Mouse (Mus musculus) megakaryocyte, embryonic 14.5 days (primary cell): ENCODE data around the gene Gm45213. TPM values are rescaled to one million over a fixed set of nuclear protein-coding genes. Genes with fewer than 3 reads are reported as not detected.

Experiments used
- H3K27me3 ChIP-seq: replicated peaks from 2 replicates; pipeline ENCODE3; 2012; ENCODE audit warnings: inconsistent platforms
- H3K36me3 ChIP-seq: replicated peaks from 2 replicates; pipeline ENCODE3; 2012; ENCODE audit warnings: low read length, inconsistent platforms, mixed read lengths
- H3K4me1 ChIP-seq: 2 replicates; pipeline ENCODE4 v1.6.1; 2012; ENCODE audit warnings: inconsistent platforms
- H3K4me3 ChIP-seq: replicated peaks from 2 replicates; pipeline ENCODE3; 2012; ENCODE audit warnings: moderate library complexity, mild to moderate bottlenecking, inconsistent platforms
- H3K9me3 ChIP-seq: 2 replicates; pipeline ENCODE4 v1.6.1; 2012; ENCODE audit warnings: inconsistent platforms
- FLI1 ChIP-seq: IDR thresholded peaks from 2 replicates; pipeline ENCODE4 v1.6.1; 2012; ENCODE audit warnings: low read length, inconsistent platforms, mixed read lengths
- GATA1 ChIP-seq: IDR thresholded peaks from 3 replicates; pipeline ENCODE4 v1.6.1; 2012; ENCODE audit warnings: mixed read lengths, low read length, inconsistent platforms, borderline replicate concordance
- polyA plus RNA-seq: library from polyadenylated mRNA; stranded (reverse); fragments of >175 nt; gene quantifications from 2 replicates; pipeline ENCODE4 v1.2.3, GENCODE M21; 2012; ENCODE audit warnings: low replicate concordance; ENCODE audit not compliant: insufficient read depth

The Gm45213 gene
- polyA plus RNA-seq, 1 experiment, result not detected

GRCm38 (mm10) chr7:66027747-66028146 lies 15.7 kb upstream of the Gm45213 start:
- Histone ChIP-seq H3K4me1 (no peaks in the 10 kb centered on the region), H3K9me3 (peaks cover 9% of the 10 kb centered on the region), H3K27me3 (peaks cover 18% of the 10 kb centered on the region), H3K36me3 (no peaks in the 10 kb centered on the region), H3K4me3 (no peak overlapping the region)
- TF ChIP-seq FLI1 (no peak), GATA1 (no peak)

GRCm38 (mm10) chr7:66028766-66029512 lies 14.5 kb upstream of the Gm45213 start:
- peak overlapping the region; percentile 0 for H3K4me3 ChIP-seq
- peaks cover 26% of the 10 kb centered on the region for H3K27me3 ChIP-seq
- no peaks in the 10 kb centered on the region for H3K4me1 ChIP-seq
- no peak for TF ChIP-seq GATA1
- no peaks in the 10 kb centered on the region for H3K36me3 ChIP-seq
- H3K9me3 ChIP-seq, result peaks cover 9% of the 10 kb centered on the region

- H3K9me3 ChIP-seq, result no peaks in the 10 kb centered on the region
- no peaks in the 10 kb centered on the region for H3K36me3 ChIP-seq
- no peak for TF ChIP-seq FLI1
- TF ChIP-seq GATA1, result no peak
- no peaks in the 10 kb centered on the region for H3K4me1 ChIP-seq
- H3K4me3 ChIP-seq, result no peak overlapping the region
- peaks cover 64% of the 10 kb centered on the region for H3K27me3 ChIP-seq
These were observed 6.6 kb upstream of the Gm45213 start for GRCm38 (mm10) chr7:66036809-66037208.

GRCm38 (mm10) chr7:66038261-66038660 lies 5.1 kb upstream of the Gm45213 start:
- Histone ChIP-seq H3K27me3 (peaks cover 69% of the 10 kb centered on the region), H3K9me3 (no peaks in the 10 kb centered on the region), H3K4me3 (no peak overlapping the region), H3K36me3 (no peaks in the 10 kb centered on the region), H3K4me1 (no peaks in the 10 kb centered on the region)
- TF ChIP-seq GATA1 (no peak), FLI1 (no peak)

- peaks cover 67% of the 10 kb centered on the region for H3K27me3 ChIP-seq
- no peaks in the 10 kb centered on the region for H3K36me3 ChIP-seq
These were observed 4.7 kb upstream of the Gm45213 start for GRCm38 (mm10) chr7:66038730-66039129.

GRCm38 (mm10) chr7:66040026-66040814 lies 3.2 kb upstream of the Gm45213 start:
- TF ChIP-seq GATA1, result no peak
- no peak for TF ChIP-seq FLI1
- Histone ChIP-seq H3K27me3 (peaks cover 66% of the 10 kb centered on the region), H3K4me3 (no peak overlapping the region)

More at GRCm38 (mm10) chr7:66038730-66039129, 4.7 kb upstream of the Gm45213 start:
- H3K4me1 ChIP-seq, result no peaks in the 10 kb centered on the region; the same call in 1 of the 2 replicates
- no peak overlapping the region for H3K4me3 ChIP-seq
- no peaks in the 10 kb centered on the region for H3K9me3 ChIP-seq
- TF ChIP-seq FLI1 (no peak), GATA1 (no peak)

GRCm38 (mm10) chr7:66044617-66045016 lies 1.2 kb downstream of the Gm45213 start:
- peaks cover 12% of the 10 kb centered on the region; the same call in 1 of the 2 replicates for H3K4me1 ChIP-seq
- no peaks in the 10 kb centered on the region for H3K9me3 ChIP-seq
- H3K27me3 ChIP-seq, result peaks cover 75% of the 10 kb centered on the region
- TF ChIP-seq FLI1 (no peak), GATA1 (no peak)
- H3K36me3 ChIP-seq, result no peaks in the 10 kb centered on the region
- no peak overlapping the region for H3K4me3 ChIP-seq

More at GRCm38 (mm10) chr7:66040026-66040814, 3.2 kb upstream of the Gm45213 start:
- no peaks in the 10 kb centered on the region for H3K9me3 ChIP-seq
- no peaks in the 10 kb centered on the region for H3K36me3 ChIP-seq
- peaks cover 4% of the 10 kb centered on the region; the same call in 1 of the 2 replicates for H3K4me1 ChIP-seq

GRCm38 (mm10) chr7:66046921-66047918 lies 3.8 kb downstream of the Gm45213 start:
- H3K27me3 ChIP-seq, result peaks cover 65% of the 10 kb centered on the region
- no peaks in the 10 kb centered on the region for H3K36me3 ChIP-seq
- TF ChIP-seq GATA1 (no peak), FLI1 (no peak)
- H3K9me3 ChIP-seq, result no peaks in the 10 kb centered on the region
- H3K4me1 ChIP-seq, result peaks cover 23% of the 10 kb centered on the region
- H3K4me3 ChIP-seq, result no peak overlapping the region

GRCm38 (mm10) chr7:66047975-66048374 lies 4.6 kb downstream of the Gm45213 start:
- H3K4me1 ChIP-seq, result peaks cover 23% of the 10 kb centered on the region
- no peaks in the 10 kb centered on the region for H3K36me3 ChIP-seq
- H3K9me3 ChIP-seq, result peaks cover 6% of the 10 kb centered on the region
- H3K4me3 ChIP-seq, result no peak overlapping the region
- H3K27me3 ChIP-seq, result peaks cover 65% of the 10 kb centered on the region
- TF ChIP-seq FLI1 (no peak), GATA1 (no peak)
